Mouse (Mus musculus) erythroid progenitor cell, adult 5-6 weeks (primary cell): ENCODE measurements around the gene Glrx5. TPM values are rescaled to one million over a fixed set of nuclear protein-coding genes. Genes with fewer than 3 reads are reported as not detected.
A peak's percentile ranks its signal among the peaks of the same experiment; 100 is the strongest.

Experiments used
- ATAC-seq: replicated peaks from 2 replicates; pipeline ENCODE4 v1.8.0; 2016; ENCODE audit warnings: moderate number of reproducible peaks, mild to moderate bottlenecking, moderate TSS enrichment, inconsistent platforms; ENCODE audit not compliant: poor library complexity, low FRiP score, severe bottlenecking
- total RNA-seq, 2 experiments: library from RNA; stranded (forward) in 1 of 2; stranded (reverse) in 1 of 2; fragments of 150-400 nt in 1 of 2; fragments of 186-747, 209-891 nt in 1 of 2; gene quantifications; 2 replicates each; pipeline versions ENCODE4 v1.2.3 to v1.2.4; 2015 to 2017; ENCODE audit warnings: low replicate concordance in 2 of 2

The Glrx5 gene
- total RNA-seq, 2 experiments from 2014 or later = 129 to 285 TPM

DNA sequence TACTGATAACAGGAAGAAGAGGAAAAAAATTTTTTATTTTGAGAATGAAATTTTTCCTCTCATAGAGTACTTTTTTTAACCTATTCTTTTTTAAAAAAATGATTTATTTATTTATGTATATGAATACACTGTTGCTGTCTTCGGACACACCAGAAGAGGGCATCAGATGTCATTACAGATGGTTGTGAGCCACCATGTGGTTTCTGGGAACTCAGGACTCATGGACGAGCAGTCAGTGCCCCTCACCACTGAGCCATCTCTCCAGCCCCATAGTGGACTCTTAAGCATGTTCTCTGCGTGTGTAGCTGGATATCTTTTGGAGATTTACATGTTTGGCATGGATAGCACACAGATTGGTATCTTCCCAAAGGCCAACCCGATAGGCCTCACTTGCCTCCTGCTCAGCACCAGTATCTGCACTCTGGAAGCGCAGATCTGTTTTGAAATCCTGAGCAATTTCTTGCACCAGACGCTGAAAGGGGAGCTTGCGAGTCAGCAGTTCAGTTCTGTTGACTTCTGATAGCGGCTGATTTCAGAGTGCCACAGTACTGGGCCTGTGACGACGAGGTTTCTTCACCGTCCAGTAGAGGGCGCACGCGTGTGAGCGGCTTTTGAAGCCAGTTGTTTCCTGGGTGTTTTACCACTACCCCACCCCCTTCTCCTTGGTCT is 5.0 kb upstream of the Glrx5 start:
- ATAC-seq = peak; percentile 50

DNA sequence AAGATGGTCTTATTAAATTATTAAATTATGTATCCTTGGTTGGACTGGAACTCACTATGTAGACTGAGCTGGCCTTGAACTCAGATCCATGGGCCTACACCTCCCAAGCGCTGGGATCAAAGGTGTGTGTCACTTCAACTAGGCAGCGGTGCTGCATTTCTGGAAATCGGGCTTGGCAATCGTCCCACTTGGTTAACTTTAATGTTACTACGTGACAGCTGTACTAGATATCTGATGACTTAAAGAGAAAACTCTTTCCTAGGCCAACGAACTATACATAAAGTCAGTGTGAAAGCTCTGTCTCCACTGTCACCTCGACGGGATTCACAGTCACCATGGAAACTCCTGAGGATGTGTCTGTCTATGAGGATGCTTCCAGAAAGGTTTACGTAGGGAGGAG is 2.6 kb upstream of the Glrx5 start:
- ATAC-seq = no peak

DNA sequence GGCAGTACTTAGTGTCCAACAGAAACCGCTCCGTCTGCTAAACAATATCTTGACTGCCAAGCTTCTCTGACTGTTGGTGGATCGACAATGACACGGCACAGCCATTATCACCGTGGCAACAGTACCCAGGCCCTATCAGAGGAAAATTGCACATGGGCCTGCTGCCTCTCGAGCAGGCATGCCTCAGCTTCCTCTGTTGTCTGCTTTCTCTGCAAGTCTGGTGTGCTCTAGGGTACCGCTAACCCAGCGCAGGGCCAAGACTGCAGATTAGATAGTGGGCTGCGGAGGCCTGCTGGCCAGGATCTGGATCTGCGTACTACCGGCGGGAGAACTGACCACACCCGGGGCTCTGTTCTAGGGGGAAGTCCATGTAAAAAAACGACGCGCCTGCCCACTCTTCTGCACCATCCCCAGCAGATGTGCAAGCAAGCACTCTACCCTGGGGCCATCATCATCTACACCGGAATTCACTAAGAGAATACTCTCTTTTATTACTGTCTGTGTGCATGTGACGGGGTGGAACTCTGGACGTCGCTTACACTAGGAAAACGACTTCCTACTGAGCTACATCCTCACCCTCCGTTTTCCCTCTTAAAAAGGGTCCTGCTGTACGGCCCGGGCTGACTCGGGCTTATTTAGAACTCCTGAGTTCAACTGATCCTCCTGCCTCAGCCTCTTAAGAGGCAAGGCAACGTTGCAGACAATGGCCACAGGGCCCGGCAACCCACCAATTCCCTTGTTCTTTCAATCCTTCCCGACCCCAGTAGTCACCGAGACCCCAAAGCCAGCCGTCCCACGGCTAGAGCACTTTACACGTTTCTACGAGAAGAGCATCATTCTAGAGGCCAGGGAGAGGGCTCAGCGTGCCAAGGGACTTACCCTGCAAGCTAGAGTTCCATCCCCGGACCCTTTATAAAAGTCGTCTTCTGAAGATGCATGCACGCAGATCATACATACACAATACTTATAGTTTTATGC is 1.1 kb upstream of the Glrx5 start:
- ATAC-seq = peak; percentile 6; the same call in 1 of the 2 replicates

DNA sequence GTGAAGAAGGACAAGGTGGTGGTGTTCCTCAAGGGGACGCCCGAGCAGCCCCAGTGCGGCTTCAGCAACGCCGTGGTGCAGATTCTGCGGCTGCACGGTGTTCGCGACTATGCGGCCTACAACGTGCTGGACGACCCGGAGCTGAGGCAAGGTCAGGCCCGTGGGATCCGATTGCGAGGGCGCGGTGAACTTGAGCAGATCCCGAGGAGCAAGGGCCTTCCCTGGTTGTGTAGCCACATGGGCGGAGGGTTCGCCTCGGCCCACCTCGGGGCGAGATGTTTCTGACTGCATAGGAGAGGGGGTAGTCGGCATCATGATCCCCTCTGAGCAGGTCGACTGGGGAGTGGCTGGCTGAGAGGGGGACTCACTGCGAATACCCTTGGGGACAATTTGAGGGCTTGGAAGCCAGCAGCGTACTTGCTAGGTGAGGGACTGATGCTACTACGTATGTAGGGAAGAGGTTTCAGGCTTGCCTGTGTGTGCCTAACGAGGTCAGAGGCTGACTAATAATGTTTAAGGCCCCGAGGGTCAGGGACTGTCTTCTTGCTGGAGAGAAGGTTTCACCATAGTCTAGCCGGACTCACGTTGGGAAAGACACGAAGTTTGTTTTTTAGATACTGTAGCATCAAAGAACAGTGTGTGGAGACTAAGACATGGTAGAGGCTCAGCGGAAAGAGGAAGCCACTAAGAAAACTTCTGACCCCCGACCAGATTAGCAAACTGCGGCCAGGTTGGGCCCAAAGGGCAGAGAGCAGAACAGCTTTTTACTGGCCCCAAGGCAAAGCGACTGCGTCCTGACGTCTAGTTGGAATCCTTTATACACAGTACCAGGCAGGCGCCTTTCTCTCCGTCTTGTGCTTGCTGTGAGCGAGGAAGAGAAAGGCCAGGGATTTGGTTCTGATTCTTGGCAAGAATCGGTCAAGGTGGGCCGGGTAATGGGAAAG is 616 bp downstream of the Glrx5 start:
- ATAC-seq = no peak

DNA sequence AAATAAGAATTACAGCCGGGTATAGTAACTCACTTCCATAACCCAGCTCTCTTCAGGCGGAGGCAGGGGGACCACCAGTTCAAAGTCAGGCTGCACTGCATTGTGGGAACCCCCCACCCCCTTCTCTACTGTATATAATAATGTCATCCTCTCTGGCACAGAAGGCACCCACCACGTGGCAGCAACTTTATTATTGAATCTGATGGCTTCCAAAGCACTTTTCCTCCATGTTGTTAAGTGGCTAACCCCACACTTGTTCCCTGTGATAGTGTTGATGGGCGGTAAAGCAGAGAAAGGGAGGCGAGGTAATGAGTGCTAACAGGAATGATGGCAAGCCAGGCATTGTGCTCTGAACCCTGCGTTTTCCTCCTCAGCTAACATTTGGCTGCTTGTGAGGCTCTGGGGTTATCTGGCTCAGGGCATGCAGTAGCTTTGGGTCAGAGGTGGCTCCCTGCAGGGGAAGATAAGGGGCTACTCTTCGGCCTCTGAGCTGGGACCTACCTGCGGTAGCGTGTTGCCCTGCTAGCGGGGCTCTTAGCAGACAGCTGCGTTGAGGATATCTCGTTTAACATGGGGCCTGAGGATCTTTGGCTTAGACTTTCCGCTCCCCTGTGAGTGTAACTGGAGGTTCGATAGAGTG is 1.8 kb downstream of the Glrx5 start:
- peak; percentile 53 for ATAC-seq

- ATAC-seq = no peak
Measured at GRCm38 (mm10) chr12:105038211-105038610, 5.7 kb downstream of the Glrx5 start.

DNA sequence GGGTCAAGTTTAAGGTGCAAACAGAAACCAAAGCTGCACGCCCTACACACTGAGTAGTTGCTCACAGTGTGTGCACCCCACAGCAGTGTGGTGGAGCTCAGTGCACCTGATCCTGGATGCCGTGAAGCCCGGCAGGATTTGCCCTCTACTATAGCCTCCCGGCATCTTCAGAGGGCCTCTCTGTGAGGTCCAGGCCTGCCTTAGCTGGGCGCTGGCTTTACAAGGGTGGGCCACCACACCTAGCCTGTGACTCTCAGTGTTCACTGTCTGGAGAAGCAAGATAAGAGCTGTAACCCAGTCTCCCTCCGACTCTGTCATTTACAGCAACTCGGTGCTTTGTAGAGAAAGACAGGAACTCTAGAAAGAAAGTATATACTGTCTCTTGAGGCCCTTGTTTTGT is 6.4 kb downstream of the Glrx5 start:
- peak; percentile 74 for ATAC-seq

DNA sequence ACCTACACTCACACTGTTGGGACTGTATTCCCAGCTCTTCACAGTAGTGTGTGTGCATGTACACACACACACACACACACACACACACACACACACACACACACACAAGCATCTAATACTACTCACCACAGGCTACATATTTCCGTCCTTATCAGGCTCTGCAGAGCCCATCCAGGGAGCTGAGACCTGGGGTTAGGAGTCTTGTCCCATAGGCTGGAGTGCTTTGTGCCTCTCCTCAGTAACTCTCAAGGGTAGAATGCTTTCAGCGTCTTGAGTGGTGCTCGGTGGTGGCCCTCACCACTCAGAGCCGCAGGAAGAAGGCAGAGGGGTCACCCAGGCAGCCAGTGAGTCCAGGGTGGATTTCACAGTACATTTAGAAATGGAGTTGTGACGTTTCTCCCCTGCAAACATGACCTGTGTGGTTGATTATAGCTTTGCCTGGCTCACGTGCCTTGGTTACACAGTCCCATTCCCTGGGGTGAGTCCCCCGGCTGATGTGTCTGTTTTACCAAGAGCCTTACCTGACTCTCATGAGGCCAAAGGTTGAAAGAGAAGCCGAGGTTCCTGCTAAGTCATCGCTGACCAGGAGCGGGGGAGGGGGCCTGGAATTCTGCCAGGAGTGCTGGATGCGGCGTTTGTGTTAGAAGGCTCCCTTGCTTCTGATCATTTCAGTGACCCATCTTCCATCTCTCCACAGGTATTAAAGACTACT is 7.2 kb downstream of the Glrx5 start:
- ATAC-seq = peak; percentile 49

- ATAC-seq = peak; percentile 68
Measured at GRCm38 (mm10) chr12:105040950-105041349, 8.5 kb downstream of the Glrx5 start.

GRCm38 (mm10) chr12:105043081-105043480 is 10.6 kb downstream of the Glrx5 start:
- ATAC-seq = no peak

DNA sequence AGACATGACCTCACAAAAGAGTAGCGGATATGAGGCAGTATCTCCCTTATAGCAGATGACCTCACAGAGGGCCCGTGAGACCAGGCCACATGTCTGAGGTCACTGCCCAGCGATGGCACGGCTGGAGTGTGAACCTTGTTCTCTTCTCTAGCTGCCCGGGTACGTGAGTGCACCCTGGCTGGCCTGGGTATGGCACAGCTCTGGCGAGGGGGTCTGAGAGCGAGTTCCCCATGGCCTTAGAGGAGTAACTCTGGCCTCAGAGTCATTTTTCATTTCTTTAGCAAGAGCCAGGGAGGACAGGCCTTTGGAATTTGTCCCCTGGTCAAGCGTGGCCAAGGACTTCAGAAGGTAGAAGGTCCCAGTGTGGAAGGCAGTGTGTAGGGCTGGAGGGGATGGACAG is 12.3 kb downstream of the Glrx5 start:
- no peak for ATAC-seq

DNA sequence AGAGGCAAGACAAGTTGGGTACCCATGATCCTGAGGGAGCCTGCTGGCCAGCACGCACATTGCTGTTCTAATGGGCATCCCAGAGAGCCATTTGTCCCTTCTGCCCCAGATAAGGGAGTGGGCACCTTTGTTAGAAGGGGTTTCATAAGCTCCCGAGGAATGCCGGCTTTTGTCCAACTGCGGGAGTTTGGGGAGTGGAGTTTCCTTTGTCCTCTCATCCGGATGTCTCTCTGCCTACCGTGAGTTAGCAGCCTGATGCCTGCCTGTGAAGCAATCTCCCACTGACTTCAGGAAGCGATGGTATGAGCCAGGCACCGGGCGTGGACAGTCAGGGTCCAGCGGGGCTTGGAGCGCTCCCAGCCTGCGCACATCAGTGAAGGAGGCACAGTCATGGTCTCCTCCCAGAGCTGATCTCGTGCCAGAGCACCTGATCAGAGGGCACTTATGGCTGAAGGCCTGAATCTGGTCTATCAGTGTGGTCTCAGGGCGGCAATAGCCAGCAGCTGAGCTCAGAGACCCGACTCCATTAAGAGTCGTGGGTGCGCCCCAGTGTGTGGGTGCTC is 15.9 kb downstream of the Glrx5 start:
- no peak; the same call in 1 of the 2 replicates for ATAC-seq

DNA sequence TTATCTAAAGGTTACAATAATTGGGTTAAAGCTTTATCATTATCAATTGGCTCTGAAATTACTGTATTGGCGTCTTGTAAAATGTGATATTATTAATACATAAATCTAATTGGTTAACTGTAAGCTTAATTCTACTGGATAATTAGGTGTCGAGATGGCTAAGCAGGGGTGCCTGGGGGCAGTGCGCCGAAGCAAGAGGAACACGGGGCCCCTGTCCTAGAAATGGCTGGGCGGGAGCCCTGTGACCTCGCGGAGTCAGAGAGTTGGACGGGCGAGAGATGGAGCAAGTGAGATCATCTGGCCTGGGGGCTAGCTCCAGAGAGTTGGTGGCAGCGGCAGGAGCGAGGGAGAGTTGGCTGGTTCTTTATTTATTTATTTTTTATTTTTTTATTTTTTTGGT is 17.3 kb downstream of the Glrx5 start:
- no peak for ATAC-seq

GRCm38 (mm10) chr12:105050898-105051297 is 18.4 kb downstream of the Glrx5 start:
- peak; percentile 65; the same call in 1 of the 2 replicates for ATAC-seq

DNA sequence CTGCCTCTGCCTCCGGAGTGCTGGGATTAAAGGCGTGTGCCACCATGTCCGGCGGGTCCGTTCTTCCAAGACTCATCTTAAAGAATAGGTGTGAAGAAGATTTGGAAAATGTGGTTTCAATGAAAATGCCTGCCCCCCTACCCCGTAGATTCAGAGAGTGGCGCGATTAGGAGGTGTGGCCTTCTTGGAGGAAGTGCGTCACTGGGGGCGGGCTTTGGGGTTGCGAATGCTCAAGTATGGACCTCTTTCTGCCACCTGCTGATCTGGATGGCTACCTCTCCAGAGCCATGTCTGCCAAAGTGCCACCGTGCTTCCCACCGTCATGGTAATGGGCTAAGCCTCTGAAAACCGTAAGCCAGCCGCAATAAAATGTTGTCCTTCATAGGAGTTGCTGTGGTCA is 21.6 kb downstream of the Glrx5 start:
- no peak for ATAC-seq

DNA sequence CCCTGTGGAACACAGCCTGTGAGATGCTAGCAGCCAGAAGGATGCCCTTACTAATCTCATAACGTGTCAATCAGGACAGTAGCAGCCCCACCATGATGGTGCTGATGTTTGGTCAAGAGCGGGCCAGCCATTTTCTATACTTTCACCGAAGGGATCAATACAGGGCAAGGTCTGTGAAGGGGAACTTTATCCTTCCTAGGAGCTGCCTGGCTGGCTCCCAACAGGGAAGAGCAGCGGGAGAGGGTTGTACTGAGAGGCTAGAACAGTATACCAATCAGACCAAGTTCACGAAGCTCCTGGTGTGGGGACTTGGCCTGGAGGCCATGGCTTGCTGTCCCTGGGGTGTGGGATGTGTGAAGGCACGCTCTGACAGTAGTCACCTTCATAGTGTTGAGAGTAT is 22.8 kb downstream of the Glrx5 start:
- ATAC-seq = no peak

DNA sequence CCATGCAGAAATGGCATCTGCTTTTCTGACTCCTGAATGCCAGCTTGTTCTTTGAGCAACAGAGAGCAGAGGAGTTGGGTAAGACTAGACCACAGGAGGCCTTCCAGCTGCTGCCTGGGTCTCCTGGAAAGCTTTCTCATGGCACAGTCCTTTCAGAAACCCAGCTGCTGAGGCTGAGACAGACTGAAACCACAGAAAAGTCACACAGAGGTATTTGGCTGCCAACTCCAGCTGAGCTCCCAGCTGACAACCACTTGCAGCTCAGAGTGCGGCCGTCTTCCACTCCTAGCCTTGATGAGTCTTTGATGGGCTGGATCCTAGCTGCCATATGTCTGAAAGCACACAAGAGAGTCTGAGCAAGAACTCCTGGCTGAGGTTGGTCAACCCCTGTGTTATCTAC is 27.5 kb downstream of the Glrx5 start:
- ATAC-seq = no peak
